Mouse (Mus musculus): ENCODE data around the gene Tor1aip2. TPM values are rescaled to one million over a fixed set of nuclear protein-coding genes. Genes with fewer than 3 reads are reported as not detected.

Tor1aip2 gene
- polyA plus RNA-seq, 1 experiment from 2014 or later, result 134 TPM

- Histone ChIP-seq H3K27me3 (ENCODE audit: control insufficient read depth, insufficient read depth, low read length) (no peaks in the 10 kb centered on the region), H3K27ac (ENCODE audit: low read length) (no peak overlapping the region), H3K4me3 (ENCODE audit: low read depth, low read length) (no peak overlapping the region), H3K9ac (replicated peaks; ENCODE audit: low read depth, low read length) (no peak overlapping the region), H3K4me2 (replicated peaks; ENCODE audit: low read depth, low read length) (no peak overlapping the region), H3K4me1 (ENCODE audit: control insufficient read depth, insufficient read depth, low read length) (no peaks in the 10 kb centered on the region), H3K9me3 (ENCODE audit: control insufficient read depth, low read depth, low read length) (no peaks in the 10 kb centered on the region), H3K36me3 (ENCODE audit: control insufficient read depth, insufficient read depth, low read length) (no peaks in the 10 kb centered on the region)
- 74% methylated on average over 2 of the region's 2 CpGs for WGBS
- ATAC-seq (ENCODE audit: insufficient number of reproducible peaks, insufficient read depth, low FRiP score, low read depth), result no peak
These were observed 72.2 kb downstream of the Tor1aip2 start for GRCm38 (mm10) chr1:156107424-156107823.

GRCm38 (mm10) chr1:156108400-156108799, 73.2 kb downstream of the Tor1aip2 start:
- Histone ChIP-seq H3K9me3 (ENCODE audit: control insufficient read depth, low read depth, low read length) (no peaks in the 10 kb centered on the region), H3K4me1 (ENCODE audit: control insufficient read depth, insufficient read depth, low read length) (no peaks in the 10 kb centered on the region), H3K4me3 (ENCODE audit: low read depth, low read length) (no peak overlapping the region), H3K27me3 (ENCODE audit: control insufficient read depth, insufficient read depth, low read length) (no peaks in the 10 kb centered on the region), H3K9ac (replicated peaks; ENCODE audit: low read depth, low read length) (no peak overlapping the region), H3K4me2 (replicated peaks; ENCODE audit: low read depth, low read length) (no peak overlapping the region), H3K27ac (ENCODE audit: low read length) (no peak overlapping the region), H3K36me3 (ENCODE audit: control insufficient read depth, insufficient read depth, low read length) (no peaks in the 10 kb centered on the region)
- WGBS, result 52% methylated on average over 10 of the region's 10 CpGs
- ATAC-seq (ENCODE audit: insufficient number of reproducible peaks, insufficient read depth, low FRiP score, low read depth), result no peak

- Histone ChIP-seq H3K9ac (replicated peaks; ENCODE audit: low read depth, low read length) (no peak overlapping the region), H3K4me3 (ENCODE audit: low read depth, low read length) (no peak overlapping the region), H3K4me1 (ENCODE audit: control insufficient read depth, insufficient read depth, low read length) (no peaks in the 10 kb centered on the region), H3K27me3 (ENCODE audit: control insufficient read depth, insufficient read depth, low read length) (no peaks in the 10 kb centered on the region), H3K4me2 (replicated peaks; ENCODE audit: low read depth, low read length) (no peak overlapping the region), H3K27ac (ENCODE audit: low read length) (no peak overlapping the region), H3K9me3 (ENCODE audit: control insufficient read depth, low read depth, low read length) (no peaks in the 10 kb centered on the region), H3K36me3 (ENCODE audit: control insufficient read depth, insufficient read depth, low read length) (no peaks in the 10 kb centered on the region)
- no peak for ATAC-seq (ENCODE audit: insufficient number of reproducible peaks, insufficient read depth, low FRiP score, low read depth)
- WGBS, result 80% methylated on average over 9 of the region's 9 CpGs
These were observed 75.9 kb downstream of the Tor1aip2 start for GRCm38 (mm10) chr1:156111090-156111489.

GRCm38 (mm10) chr1:156111728-156112127, 76.5 kb downstream of the Tor1aip2 start:
- Histone ChIP-seq H3K4me2 (replicated peaks; ENCODE audit: low read depth, low read length) (no peak overlapping the region), H3K27me3 (ENCODE audit: control insufficient read depth, insufficient read depth, low read length) (no peaks in the 10 kb centered on the region), H3K4me1 (ENCODE audit: control insufficient read depth, insufficient read depth, low read length) (no peaks in the 10 kb centered on the region), H3K4me3 (ENCODE audit: low read depth, low read length) (no peak overlapping the region), H3K27ac (ENCODE audit: low read length) (no peak overlapping the region), H3K36me3 (ENCODE audit: control insufficient read depth, insufficient read depth, low read length) (no peaks in the 10 kb centered on the region), H3K9ac (replicated peaks; ENCODE audit: low read depth, low read length) (no peak overlapping the region), H3K9me3 (ENCODE audit: control insufficient read depth, low read depth, low read length) (no peaks in the 10 kb centered on the region)
- WGBS, result 18% methylated on average over 12 of the region's 12 CpGs
- no peak; the same call in 1 of the 2 replicates for ATAC-seq (ENCODE audit: insufficient number of reproducible peaks, insufficient read depth, low FRiP score, low read depth)

GRCm38 (mm10) chr1:156112142-156112541, 76.9 kb downstream of the Tor1aip2 start:
- no peaks in the 10 kb centered on the region for H3K36me3 ChIP-seq (ENCODE audit: control insufficient read depth, insufficient read depth, low read length)
- WGBS, result 57% methylated on average over 7 of the region's 7 CpGs
- no peaks in the 10 kb centered on the region for H3K9me3 ChIP-seq (ENCODE audit: control insufficient read depth, low read depth, low read length)
- no peak for ATAC-seq (ENCODE audit: insufficient number of reproducible peaks, insufficient read depth, low FRiP score, low read depth)
- no peak overlapping the region for H3K4me2 ChIP-seq (replicated peaks; ENCODE audit: low read depth, low read length)
- no peak overlapping the region; the same call in 1 of the 2 replicates for H3K27ac ChIP-seq (ENCODE audit: low read length)
- no peak overlapping the region for H3K9ac ChIP-seq (replicated peaks; ENCODE audit: low read depth, low read length)
- H3K4me1 ChIP-seq (ENCODE audit: control insufficient read depth, insufficient read depth, low read length), result no peaks in the 10 kb centered on the region
- H3K27me3 ChIP-seq (ENCODE audit: control insufficient read depth, insufficient read depth, low read length), result no peaks in the 10 kb centered on the region
- H3K4me3 ChIP-seq (ENCODE audit: low read depth, low read length), result no peak overlapping the region

GRCm38 (mm10) chr1:156113884-156114499, 78.8 kb downstream of the Tor1aip2 start:
- no peak overlapping the region for H3K27ac ChIP-seq (ENCODE audit: low read length)
- no peaks in the 10 kb centered on the region for H3K4me1 ChIP-seq (ENCODE audit: control insufficient read depth, insufficient read depth, low read length)
- ATAC-seq (ENCODE audit: insufficient number of reproducible peaks, insufficient read depth, low FRiP score, low read depth), result no peak
- H3K4me2 ChIP-seq (replicated peaks; ENCODE audit: low read depth, low read length), result no peak overlapping the region
- H3K9ac ChIP-seq (replicated peaks; ENCODE audit: low read depth, low read length), result no peak overlapping the region
- H3K4me3 ChIP-seq (ENCODE audit: low read depth, low read length), result no peak overlapping the region
- H3K9me3 ChIP-seq (ENCODE audit: control insufficient read depth, low read depth, low read length), result no peaks in the 10 kb centered on the region
- H3K36me3 ChIP-seq (ENCODE audit: control insufficient read depth, insufficient read depth, low read length), result no peaks in the 10 kb centered on the region
- no peaks in the 10 kb centered on the region for H3K27me3 ChIP-seq (ENCODE audit: control insufficient read depth, insufficient read depth, low read length)
- 78% methylated on average over 8 of the region's 8 CpGs for WGBS

GRCm38 (mm10) chr1:156116770-156117169, 81.6 kb downstream of the Tor1aip2 start:
- no peaks in the 10 kb centered on the region for H3K9me3 ChIP-seq (ENCODE audit: control insufficient read depth, low read depth, low read length)
- no peaks in the 10 kb centered on the region for H3K4me1 ChIP-seq (ENCODE audit: control insufficient read depth, insufficient read depth, low read length)
- no peaks in the 10 kb centered on the region for H3K27me3 ChIP-seq (ENCODE audit: control insufficient read depth, insufficient read depth, low read length)
- no peak overlapping the region for H3K4me3 ChIP-seq (ENCODE audit: low read depth, low read length)
- H3K4me2 ChIP-seq (replicated peaks; ENCODE audit: low read depth, low read length), result no peak overlapping the region
- H3K27ac ChIP-seq (ENCODE audit: low read length), result no peak overlapping the region
- 38% methylated on average over 3 of the region's 3 CpGs for WGBS
- no peak overlapping the region for H3K9ac ChIP-seq (replicated peaks; ENCODE audit: low read depth, low read length)
- no peaks in the 10 kb centered on the region for H3K36me3 ChIP-seq (ENCODE audit: control insufficient read depth, insufficient read depth, low read length)
- ATAC-seq (ENCODE audit: insufficient number of reproducible peaks, insufficient read depth, low FRiP score, low read depth), result no peak
